Mouse (Mus musculus): Measurements from ENCODE around the gene D6Ertd527e. TPM values are rescaled to one million over a fixed set of nuclear protein-coding genes. Genes with fewer than 3 reads are reported as not detected.
"Not testable (repeated sequence)": the region's sequence is repeated elsewhere in the genome, so short reads cannot be mapped to it uniquely, and the experiment has no call there.

D6Ertd527e gene
- not detected in 2 replicates for total RNA-seq (2017)

DNA sequence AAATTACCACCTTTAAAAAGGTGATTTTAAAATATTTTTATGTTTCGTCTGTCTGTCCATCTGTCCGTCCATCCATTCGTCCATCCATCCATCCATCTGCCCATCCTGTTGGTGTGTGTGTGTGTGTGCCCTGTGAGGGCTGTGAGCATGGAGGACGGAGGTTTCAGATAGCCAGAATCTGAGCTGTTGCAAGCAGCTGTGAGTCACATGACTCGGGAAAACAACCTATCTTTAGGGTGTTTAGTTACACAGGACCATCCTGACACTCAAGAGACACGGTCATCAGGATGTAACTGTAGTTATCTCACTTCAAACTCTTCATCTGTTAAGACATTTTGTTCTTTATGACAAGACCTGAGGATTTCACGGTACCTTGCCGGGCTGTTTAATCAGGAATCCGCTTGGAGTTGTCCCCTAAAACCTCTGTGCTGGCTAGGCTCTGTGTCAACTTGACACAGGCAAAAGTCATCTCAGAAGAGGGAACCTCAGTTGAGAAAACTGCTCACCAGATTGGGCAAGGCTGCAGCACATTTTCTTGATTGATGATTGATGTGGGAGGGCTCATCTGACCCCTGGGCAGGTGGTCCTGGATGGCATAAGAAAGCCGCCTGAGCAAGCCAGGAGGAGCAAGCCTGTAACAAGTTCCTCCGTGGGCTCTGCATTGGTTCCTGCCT, at the start of gene D6Ertd527e:
Gene D6Ertd527e, plus strand, starts transcription at position 624 of the 674 bp plus-strand sequence.
- no peak for ATAC-seq (replicated peaks; ENCODE audit: low read depth, poor library complexity, severe bottlenecking)

DNA sequence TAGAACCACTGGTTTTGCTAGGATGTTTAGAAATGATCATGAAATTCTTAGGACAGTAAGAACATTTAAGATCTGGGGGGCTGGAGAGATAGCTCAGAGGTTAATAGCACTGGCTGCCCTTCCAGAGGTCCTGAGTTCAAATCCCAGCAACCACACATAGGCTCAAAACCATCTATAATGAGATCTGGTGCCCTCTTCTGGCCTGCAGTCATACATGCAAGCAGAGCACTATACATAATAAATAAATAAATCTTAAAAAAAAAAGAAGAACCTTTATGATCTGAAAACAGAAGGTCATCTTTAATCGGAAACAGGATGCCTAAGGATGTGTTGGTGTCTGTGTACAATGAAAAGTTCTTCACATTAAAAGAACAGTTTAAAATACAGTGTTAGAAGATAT, 44.8 kb upstream of the D6Ertd527e start:
- no peak for ATAC-seq (replicated peaks; ENCODE audit: low read depth, poor library complexity, severe bottlenecking)

DNA sequence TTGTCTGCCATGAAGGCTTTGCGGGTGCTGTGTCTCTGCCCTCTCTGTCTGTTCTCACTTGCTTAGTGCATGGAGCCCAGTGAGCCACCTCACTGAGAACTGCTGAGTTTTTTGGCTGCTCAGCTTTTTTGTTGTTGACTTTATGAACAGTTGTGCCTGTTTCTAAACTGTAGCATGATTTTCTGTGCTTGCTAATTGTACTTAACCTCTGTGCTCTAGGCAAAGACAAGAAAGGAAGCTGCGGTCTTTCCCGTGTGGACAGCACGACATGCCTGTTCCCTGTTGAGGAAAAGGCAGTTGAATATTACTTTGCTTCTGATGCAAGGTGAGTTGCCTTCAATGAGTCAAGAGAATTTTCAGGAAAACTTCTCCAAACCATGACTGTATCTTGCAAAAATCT, 41.0 kb upstream of the D6Ertd527e start:
- ATAC-seq (replicated peaks; ENCODE audit: low read depth, poor library complexity, severe bottlenecking) = no peak

DNA sequence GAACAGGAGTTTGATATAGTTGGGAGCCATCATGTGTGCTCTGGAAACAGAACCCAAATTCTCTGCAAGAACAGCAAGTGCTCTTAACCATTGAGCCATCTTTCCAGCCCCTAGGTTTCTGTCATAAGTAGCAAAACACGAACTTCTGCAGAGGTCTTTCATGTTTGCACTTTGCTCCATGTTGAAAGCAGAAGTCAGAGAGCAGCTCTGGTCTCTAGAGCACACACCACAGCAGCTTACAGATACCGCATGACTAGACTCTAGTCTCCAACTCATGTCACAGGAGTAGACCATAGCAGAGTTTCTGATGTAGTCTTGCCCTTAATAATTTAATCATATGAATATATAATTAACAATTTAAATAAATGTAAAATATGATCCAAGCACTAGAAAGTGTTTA, 36.3 kb upstream of the D6Ertd527e start:
- ATAC-seq (replicated peaks; ENCODE audit: low read depth, poor library complexity, severe bottlenecking) = no peak

DNA sequence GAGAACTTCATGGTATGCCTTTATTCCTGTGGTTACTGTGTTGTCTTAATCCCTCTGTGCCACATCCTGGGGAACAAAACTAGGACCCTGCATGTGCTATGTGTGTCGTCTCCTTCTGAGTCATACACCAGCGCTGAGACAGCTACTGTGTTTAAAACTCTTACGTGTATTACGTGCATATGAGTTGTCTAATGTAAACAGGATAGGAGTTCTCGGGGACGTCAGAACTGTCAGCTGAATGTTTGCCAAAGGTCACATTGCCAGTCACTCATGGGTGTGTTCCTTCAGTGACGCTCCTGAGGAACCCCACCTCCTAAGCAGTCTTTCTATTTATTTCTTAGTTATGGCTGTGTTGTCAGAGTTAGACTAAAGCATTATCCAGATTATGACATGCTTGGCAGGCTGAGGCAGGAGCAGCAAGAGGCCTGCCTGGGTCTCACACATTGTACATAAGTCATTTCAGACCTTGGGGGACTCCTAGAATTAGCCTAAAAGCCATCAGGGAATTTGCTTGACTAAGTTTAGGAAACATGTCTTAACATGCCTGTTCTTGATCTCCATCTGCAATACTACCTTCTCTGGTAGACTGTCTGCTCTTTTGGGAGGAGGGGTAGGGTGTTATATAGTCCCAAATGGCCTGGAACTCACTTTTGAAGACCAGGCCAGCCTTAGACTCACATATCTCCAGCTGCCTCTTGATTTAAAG, 35.2 kb upstream of the D6Ertd527e start:
- ATAC-seq (replicated peaks; ENCODE audit: low read depth, poor library complexity, severe bottlenecking) = no peak

DNA sequence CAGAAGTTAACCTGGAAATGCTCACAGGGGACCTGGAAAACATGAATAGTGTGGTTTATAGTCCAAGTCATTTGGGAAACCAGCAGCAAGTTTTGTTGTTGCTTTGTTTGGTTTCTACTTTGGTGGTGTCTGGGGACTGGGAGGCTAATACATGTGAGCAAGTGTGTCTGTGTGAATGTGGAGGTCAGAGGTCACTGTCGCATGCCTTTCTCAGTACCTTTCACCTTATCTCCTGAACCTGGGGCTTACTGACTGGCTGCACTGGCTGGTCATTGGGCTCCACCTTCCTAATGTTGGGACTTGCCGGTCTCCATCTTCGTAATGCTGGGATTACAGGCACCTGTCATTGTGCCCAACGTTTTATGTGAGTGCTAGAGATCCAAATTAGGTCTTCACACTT, 33.9 kb upstream of the D6Ertd527e start:
- ATAC-seq (replicated peaks; ENCODE audit: low read depth, poor library complexity, severe bottlenecking) = no peak

DNA sequence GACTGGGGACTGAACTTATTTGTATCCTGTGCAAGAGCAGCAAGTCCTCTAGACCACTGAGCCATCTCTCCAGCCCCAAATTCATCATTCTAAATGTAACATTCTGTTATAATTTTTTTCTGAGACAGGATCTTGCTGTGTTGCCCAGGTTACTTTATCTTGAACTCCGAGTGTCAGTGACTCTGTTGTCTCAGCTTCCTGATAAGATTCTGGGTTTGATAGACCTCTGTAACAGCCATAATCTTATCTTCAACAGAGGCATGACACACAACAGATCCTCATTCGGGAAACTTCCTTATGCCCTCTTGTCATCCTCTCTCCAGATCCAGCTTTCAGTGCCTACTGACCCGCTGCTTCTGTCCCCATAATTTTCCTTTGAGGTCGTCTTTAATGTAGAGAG, 31.8 kb upstream of the D6Ertd527e start:
- ATAC-seq (replicated peaks; ENCODE audit: low read depth, poor library complexity, severe bottlenecking) = no peak

DNA sequence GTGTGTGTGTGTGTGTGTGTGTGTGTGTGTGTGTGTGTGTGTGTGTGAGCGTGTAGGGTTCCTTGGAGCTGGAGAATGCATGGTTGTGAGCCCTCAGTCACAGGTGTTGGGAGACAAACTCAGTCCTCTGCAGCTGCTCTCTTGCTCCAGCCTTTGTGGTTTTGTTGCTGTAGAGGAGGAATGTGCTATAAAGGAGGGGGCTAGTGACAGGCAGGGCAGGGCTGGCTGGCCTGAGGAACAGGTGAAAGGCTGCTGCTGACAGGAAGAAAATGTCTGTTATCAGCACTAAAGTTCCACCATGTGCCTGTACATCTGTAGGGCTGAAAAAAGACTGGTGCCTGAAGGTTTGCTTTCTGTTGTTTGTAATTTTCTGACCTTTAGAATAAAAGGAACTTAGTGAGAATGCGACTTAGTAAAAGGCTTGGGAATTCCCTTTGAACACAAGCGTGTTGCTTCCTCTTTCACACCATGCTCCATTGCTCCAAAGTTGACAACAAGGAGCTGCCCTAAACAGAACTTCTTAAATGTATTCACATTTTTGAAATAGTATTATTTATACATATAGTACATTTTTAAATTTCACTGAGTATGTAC, 29.4 kb upstream of the D6Ertd527e start:
- peak; percentile 75 for ATAC-seq (replicated peaks; ENCODE audit: low read depth, poor library complexity, severe bottlenecking)

DNA sequence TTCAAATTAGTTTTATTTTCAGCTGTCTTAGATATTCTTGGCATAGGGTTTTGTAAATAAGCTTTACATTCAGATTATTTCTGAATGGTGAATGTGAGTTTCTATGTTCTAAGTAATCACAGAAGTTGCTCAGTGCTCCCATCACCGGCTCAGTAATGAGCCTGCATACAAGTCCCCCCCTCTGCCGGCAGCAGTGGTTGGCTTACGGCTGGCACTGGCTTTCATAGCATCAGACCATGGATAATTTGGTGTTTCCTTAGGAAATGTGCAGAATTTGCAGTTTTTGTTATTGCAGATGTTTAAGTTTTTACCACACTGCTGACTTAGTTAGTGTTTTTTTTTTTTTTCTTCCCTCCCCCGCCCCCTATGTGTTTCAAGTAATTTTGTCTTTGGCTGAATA, 25.1 kb upstream of the D6Ertd527e start:
- no peak for ATAC-seq (replicated peaks; ENCODE audit: low read depth, poor library complexity, severe bottlenecking)

DNA sequence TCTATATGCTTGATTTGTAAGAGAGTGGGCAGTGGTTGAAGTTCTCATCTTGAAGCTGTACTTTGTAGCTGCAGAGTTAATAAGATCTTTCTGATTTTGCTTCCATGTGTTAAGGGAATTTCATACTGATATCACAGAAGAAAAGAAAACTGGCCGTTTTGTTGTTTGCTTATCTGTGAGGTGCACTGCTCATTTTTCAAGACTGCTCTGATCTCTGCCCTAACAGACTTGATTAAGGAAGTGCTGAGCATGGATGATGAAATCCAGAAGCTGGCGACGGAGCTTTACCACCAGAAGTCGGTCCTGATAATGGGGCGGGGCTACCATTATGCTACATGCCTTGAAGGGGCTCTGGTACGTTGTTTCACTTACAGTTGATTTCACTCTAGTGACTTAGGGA, 19.5 kb upstream of the D6Ertd527e start:
- ATAC-seq (replicated peaks; ENCODE audit: low read depth, poor library complexity, severe bottlenecking) = peak; percentile 99

DNA sequence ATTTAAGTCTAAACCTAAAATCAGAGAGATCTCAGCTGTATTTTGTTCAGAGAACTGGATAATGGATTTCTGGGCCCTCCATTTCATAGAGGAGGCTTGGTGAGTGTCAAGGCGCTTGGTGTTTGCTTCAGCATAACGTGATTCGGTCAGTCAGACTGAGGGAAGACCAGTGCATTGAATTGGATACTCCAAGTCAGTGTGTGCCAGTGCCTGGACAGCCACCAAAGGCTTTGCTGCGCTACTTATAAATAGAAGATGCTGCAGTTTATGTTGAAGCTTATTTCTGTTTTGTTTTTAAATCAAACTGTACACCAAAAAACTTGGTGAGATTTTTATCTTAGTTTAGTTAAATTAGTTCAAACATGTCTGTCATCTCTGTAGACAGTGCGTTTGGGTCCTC, 16.2 kb upstream of the D6Ertd527e start:
- no peak for ATAC-seq (replicated peaks; ENCODE audit: low read depth, poor library complexity, severe bottlenecking)

DNA sequence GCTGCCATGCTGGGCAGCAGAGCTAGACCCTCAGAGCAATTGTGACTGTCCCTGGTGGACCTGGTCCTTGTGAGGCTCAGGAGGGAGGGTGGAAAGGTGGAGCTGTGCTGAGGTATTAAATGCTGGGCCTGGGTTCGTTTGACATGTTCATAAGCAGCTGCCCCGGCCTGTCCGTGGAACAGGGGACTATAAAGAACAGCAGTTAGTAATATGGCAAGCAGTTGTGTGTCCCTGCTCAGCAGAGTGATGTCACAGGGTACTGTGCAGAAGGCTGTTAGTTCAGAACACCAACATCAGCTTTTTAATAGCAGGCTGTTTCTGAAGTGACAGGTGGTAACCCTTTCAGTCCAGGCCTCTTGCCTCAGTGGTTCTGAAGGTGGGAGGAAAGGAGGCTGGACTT, 13.7 kb upstream of the D6Ertd527e start:
- no peak for ATAC-seq (replicated peaks; ENCODE audit: low read depth, poor library complexity, severe bottlenecking)

DNA sequence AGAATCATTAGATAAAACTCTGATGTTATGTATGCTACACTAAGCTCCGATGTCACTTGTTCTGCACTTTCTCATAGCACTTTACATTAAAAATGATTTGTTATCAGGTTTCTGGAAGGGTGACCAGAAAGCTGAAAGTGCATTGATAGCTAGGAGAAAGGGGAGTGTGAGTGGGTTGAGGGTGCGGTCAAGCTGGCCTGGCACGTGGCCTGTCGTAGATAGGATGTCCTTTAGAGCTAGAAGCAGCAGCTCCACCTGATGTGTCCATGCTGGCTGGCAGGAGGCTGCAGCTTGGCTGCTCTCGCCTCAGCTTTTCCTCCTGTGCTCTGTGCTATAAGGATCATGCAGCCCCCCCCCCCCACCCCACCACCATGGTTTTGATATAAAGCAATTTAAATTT, 12.1 kb upstream of the D6Ertd527e start:
- no peak for ATAC-seq (replicated peaks; ENCODE audit: low read depth, poor library complexity, severe bottlenecking)

DNA sequence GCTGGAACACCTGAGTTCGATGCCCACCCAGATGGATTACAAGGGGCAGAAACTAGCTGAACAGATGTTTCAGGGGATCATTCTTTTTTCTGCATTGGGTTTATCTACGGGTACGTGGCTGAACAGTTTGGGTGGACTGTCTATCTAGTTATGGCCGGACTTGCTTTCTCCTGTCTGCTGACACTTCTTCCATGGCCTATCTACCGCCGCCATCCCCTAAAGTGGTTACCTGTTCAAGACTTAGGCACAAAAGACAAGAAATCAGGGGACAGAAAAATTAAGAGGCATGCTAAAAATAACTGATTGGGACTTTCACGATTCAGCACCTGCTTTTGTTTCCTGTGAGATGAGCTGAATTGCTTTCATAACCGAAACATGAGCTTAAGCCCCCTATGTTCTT, 10.9 kb upstream of the D6Ertd527e start:
- ATAC-seq (replicated peaks; ENCODE audit: low read depth, poor library complexity, severe bottlenecking) = not testable (repeated sequence)

DNA sequence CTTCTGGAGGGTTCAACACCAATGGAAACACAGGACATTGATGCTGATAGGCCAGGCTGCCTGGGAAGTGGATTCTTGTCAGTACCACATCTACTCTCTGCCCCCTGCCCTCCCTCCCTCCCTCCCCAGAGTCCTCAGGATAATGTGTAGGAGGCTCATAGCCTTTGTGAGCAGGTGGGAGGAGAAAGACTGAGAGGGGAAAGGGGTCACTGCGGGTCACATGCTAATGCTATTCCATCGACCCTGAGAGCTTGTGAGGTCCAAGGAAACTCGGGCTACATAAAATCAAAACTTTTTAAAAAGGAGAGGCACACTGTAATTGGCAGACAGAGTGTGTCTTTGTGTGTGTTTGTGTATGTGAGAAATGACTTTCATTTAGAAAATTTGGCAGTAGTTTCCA, 5.3 kb upstream of the D6Ertd527e start:
- no peak for ATAC-seq (replicated peaks; ENCODE audit: low read depth, poor library complexity, severe bottlenecking)

DNA sequence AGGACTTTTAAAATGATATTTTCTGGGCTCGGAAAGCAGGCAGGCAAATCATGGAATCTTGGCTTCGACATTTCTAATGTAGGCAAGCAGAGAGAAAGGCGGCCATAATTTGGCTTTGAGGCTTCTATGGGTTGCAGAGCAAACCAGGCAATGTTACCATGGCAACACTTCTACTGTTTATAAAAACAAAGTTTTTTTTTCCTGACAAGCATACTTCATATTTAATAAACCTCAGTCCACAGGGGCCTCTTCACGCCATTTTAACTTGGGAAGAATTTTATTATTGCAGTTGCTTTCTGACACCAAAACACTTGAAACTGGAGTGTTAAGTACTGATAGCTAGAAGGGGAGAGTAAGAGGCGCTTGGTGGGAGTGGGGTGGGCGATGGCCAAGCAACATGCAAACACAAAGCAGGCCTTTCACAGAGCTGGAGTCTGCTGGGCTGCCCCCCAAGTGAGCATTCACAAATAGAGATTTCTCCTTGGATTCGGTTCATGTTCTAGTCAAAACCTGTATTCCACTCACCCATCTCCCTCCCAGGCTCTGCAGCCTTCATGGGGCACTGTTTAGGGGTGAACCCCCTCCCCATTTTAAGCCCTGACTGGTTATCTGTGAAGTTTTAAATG, 4.8 kb upstream of the D6Ertd527e start:
- ATAC-seq (replicated peaks; ENCODE audit: low read depth, poor library complexity, severe bottlenecking) = no peak

DNA sequence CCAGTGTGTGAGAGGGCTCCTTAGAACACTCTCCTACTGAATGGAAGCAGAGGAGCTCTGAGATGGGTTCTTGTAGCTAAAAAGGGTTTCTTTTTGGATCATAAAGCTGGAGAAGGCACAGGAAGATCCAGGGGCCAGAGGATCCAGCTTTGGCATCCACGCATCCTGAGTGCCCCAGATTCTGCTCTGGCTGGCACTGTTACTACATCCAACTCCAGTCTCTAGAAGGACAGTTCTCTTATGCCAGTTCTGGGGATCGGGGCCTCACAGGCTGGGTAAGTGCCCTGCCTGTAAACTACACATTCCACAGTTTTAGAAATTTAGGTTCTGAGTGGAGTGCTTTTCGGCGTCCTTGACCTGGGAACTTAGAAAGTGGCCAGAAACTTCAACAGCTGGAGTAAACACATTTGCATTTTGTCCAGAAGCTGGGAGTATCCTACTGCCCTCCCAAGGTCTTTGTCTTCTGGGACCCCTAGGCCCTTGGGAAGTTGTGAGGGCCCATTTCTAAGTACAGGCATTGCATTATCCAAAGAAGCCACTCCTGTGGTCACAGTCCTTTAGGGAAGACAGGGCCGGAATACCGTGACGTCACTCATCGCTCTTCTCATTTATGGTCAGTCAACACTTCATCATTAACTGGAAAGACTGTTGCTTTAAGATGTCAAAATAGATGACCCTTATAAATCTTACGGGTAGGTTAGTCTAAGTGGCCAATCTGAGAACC, 4.1 kb upstream of the D6Ertd527e start:
- ATAC-seq (replicated peaks; ENCODE audit: low read depth, poor library complexity, severe bottlenecking) = no peak

DNA sequence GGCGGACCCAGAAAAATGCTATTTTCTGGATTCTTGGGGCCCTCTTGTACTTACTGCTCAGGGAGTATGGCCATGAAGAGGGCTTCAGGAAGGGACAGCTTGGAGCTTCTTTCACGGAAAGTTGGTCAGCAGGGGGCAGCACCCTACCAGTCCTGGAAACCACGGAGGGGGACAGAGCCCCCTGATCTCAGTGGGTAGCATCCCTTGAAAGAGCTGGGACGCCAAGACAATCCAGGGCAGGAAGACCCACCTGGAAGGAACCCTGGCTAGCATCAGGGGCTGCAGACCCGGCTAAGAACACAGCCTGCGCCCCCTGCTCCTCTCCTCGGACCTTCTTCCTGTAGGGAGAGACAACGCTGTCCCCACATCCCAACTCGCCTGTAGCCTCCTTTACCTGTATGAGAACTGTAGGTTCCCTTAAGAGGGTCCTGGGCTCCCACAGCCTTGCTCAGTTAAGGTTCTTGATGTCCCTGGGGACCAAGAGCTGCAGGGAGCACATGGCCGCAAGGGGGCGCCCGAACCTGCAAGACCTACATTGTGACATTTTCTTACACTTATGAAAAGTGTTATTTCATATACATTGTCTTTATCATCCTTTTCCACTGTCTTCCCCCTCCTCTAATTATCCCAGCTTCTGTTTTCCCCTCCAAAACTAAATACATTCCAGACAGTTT, 3.1 kb upstream of the D6Ertd527e start:
- peak; percentile 63 for ATAC-seq (replicated peaks; ENCODE audit: low read depth, poor library complexity, severe bottlenecking)

DNA sequence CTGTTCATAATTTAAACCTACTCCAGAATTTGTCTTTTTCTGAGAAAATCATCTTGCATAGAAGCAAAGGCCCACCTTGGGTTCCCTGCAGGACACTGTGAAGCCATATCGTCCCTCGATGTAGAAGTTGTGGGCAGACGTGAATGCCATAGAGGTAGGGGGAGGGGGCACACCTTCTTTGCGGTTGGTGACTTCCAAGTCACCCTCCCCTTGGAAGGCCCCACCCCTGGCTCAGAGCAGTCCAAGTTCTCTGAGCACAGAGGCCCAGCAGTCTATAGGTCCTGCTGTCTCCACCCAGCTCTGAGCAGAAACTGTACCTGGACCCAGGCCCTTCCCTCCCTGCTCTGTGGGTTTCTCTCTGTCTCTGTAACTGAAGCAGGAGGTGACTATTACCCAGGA, 2.6 kb upstream of the D6Ertd527e start:
- no peak for ATAC-seq (replicated peaks; ENCODE audit: low read depth, poor library complexity, severe bottlenecking)

DNA sequence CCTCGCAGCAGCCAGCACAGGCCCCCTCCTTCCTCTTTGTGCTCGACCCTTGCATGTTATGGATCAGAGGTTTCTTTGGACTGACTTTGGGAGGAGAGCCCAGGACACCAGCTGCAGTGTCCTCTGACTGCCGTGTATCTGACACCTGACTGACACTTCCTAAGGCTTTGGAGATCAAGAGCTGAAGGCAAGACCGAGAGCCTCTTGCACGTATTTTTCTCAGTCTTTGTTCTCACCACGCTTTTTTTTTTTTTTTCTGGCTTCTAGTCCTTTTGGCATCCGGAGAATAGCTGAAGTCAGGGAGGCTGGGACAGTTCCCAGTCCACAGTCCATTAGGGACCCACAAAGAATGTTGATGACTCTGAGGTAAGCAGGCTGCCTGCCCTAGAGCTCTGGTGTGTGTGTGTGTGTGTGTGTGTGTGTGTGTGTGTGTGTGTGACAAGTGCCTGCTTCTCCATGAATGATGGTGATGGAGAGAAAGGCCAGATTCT, 2.1 kb upstream of the D6Ertd527e start:
- no peak for ATAC-seq (replicated peaks; ENCODE audit: low read depth, poor library complexity, severe bottlenecking)
